Mouse (Mus musculus) heart, postnatal 14 days (tissue): ENCODE results near the gene Atg3. TPM values are rescaled to one million over a fixed set of nuclear protein-coding genes. Genes with fewer than 3 reads are reported as not detected.

Experiments used
- DNase-seq, 2 experiments: peaks; one replicate each; pipeline ENCODE4 v3.0.0; 2021 to 2022
- intact Hi-C: fragments of 180-260 bp; cut with DNase I; formaldehyde crosslinking; loops from one replicate; pipeline ENCODE4 v1.15.1; 2025
- total RNA-seq, 2 experiments: library from RNA; stranded (reverse); gene quantifications; 2 replicates each; pipeline ENCODE4 v1.2.3; 2021

Atg3 gene
- total RNA-seq, 2 experiments from 2014 or later, result 19.3 to 22.5 TPM

DNA sequence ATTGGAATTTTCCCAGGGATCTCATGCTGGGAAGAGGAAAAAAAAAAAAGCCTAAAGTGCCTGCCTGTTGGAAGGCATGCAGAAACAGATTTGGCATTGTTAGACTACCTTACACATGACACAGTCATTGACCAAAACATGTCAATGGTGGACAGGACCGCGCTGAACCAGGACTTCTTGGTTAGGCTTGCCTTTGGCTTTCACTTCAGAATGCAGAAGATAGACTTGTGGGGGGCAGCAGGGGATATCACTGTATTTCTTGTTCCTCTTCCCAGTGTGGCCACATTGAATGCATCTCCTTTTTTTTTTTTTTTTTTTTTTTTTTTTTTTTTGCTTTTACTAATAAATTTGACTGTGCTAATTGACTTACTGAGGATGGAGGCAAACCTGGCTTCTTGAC is 42.8 kb downstream of the Atg3 start:
- intact Hi-C loops, result no loop called here
- no peak for DNase-seq

DNA sequence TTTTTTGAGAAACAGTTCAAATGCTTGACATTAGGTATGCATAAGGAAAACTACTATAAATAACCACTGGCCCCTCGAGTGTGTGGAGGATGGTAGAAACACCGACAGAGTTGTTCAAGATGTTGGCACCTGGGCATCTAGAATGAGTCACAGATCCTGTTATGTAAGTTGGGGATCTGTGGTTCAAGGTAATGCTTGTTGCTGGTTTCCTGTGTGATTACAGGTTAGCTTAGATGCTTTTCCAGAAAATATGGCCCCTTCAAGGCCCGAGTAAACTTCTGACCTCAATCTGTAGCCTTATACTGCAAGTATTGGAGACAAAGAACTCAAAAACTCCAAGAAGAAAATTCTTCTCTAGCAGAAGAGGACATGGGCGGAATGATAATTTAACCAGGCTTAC is 45.9 kb downstream of the Atg3 start:
- intact Hi-C loops, result no loop called here

DNA sequence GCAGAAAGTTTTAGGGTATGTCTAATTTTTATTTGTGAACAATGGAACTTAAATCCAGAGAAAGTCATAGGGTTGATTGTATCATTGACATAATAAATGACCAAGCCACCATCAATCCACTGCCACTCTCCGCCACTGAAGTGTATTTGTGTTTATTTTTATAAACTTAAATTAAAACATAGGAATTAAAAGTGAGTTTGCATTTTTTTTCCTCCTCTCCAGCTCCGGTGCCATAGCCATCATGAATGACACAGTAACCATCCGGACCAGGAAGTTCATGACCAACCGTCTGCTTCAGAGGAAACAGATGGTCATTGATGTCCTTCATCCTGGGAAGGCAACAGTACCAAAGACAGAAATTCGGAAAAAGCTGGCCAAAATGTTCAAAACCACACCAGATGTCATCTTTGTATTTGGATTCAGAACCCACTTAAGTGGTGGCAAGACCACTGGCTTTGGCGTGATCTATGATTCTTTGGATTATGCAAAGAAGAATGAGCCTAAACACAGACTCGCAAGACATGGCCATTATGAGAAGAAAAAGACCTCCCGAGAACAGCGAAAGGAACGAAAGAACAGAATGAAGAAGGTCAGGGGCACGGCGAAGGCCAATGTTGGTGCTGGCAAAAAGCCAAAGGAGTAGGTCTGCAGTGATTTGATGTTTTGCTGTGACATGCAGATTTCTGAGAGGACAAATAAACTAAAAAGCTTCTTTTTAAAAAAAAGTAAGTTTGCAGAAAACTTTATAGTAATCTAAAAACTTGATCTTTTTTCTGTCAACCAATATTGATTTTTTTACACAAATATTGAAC is 46.5 kb downstream of the Atg3 start:
- DNase-seq, result no peak
- intact Hi-C loops, result no loop called here

More for the DNA sequence above, 45.9 kb downstream of the Atg3 start:
- no peak for DNase-seq

DNA sequence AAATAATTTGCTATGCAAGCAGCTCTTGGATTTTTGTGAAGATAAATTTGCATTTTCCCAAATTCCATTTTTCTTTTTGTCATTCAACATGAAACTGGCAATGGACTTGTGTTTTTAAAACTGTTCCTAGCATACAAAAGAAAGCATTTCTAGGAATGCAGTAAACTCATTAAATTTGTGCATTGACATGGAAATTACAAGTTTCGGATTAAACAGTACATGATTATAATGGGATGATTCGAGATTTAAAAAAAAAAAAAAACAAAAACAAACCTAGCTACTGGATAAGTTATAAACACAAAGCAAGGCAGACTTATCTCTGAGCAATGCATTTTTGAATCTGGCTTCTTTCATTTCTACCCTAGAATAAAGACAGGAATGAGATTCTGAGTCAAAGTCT is 63.4 kb downstream of the Atg3 start:
- DNase-seq, result no peak
- intact Hi-C loops, result no loop called here

DNA sequence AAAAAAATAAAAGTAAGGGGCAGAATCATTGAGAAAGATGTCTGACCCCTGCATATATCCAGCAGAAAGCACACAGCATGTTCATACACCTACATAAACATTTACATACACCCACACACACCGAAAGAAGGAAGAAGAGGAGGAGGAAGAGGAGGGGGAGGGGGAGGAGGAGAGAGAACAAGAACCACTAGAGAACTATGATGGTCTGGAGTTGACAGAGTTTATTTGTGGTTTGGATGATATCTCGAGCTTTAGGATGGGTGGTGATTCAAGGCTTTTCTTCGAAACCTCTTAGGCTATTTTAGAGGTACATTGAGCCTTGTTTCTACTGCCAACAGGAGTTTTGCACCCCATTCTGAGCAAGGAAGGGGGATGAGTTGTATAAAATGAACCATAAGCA is 64.2 kb downstream of the Atg3 start:
- intact Hi-C loops, result no loop called here
- no peak for DNase-seq

DNA sequence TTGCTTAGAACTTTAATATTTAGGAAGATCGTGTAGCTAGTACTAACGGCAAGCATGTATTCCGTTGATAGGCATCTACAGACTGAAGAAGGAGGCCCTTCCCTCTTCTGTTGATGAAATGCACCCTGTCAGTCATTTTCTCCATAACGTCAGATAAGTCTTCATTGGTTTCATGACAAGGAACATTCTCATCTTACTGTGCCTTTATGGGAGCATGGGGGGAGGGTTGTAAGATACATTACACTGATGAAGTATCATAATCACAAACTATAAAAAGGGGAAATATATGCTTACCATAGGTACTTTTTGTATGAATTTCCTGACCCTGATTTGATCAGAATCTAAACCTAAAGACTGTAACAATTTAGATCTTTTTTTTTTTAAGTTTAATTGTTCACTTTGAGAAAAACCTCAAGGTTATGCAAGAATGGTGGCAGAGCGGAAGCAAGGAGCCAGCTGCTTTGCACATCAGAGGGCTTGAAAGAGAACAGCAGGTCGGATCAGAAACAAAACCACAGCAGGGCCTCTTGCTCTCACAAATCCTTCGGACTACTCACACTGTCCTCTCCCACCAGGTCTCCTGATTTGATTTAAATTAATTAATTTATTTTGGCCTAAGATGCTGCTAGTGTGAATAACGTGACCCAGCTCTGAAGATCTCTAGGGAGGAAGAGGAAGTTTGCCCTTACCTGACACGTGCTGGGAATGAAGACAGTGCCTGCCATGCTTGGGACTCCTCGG is 65.2 kb downstream of the Atg3 start, which contains the start of gene Btla:
Gene Btla, plus strand, starts transcription at position 668 of the 741 bp plus-strand sequence.
- DNase-seq, result no peak

DNA sequence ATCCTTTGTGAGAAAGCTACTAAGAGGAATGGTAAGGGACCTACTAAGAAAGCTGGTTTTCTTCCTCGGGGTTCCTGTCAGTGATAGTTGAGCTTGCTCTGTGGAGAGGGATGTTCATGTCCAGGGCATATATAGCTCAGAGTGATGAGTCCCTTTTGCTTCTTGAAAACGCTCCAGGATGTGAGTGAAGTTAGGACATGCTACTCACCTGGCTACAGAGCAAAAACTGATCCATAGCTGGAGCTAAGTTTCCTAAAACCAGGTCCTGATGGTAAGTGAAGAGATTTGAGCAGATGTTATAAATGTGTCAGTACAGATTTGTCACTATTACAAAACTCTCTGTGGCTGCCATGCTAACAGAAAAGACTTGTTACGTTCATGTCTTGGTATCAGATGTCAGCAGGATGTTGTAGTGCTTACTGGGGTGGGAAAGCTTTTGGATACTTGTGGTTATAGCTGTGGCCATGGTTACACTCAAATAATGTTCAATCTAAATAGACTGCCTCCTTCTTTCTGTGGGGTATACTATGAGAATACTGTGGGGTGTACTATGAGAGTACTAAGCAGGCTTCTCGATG is 65.9 kb downstream of the Atg3 start:
- DNase-seq, result no peak
- intact Hi-C loops, result no loop called here

More for the DNA sequence above, 65.2 kb downstream of the Atg3 start, which contains the start of gene Btla:
- intact Hi-C loops, result no loop called here

DNA sequence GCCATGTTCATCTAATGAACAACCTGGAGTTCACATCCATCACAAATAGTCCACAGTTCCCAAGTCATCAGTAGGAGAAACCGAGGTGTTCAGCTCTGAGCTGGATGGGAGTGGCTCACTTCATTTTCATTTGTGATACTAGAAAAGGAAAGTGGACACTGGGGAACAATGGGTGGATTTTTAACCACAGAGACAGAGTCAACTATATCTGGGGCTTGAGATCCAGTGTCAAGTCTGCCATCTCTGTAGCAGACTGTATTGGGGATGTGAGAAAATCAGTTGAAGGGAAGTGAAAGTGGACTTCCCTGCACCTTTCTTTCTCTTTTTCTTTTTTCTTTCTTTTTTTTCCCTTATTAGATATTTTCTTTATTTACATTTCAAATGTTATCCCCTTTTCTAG is 68.4 kb downstream of the Atg3 start:
- intact Hi-C loops, result no loop called here
- no peak for DNase-seq

DNA sequence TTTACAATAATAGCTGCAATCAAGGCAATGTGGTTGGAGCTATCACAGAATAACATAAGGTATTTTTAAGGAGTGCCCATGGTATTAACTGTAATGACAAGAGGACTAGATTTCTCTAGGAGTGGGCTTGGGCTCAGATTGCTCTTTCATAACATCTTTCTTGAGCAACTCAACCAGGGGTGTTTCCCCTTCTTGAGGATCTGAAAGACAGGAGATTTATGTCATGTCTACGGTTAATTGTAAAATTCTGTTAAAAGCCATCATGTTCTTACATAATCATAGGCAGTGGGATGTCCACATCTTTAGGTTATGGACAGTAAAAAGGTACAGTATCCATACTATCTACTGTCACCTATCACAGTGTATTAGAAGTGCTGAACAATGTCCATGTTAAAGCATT is 72.7 kb downstream of the Atg3 start:
- no peak for DNase-seq
- intact Hi-C loops, result no loop called here

DNA sequence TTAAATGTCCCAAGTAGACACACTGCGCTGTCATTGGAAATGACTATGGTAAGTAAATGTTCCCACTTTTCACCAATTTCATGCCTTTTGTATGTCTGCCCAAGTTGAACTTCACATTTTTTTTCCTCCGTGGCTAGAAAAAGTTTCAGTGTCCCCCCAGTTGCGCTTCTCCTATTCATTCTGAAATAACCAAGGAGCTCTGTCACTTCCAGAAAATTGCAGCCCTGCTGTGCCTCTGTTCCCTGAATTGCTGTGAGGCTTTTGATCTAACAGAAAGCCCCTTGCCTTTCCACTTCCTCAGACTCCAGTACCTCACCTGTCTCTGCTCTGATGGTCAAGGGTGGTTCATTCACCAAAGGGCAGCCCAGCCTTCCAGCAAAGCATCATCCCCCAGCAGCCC is 74.4 kb downstream of the Atg3 start:
- intact Hi-C loops, result no loop called here
- no peak for DNase-seq

Other genes starting within 250 kb of the Atg3 start
- gene Cd200r3, start 215.1 kb upstream of the Atg3 start, total RNA-seq, result under 1 TPM in 1 of 2 experiments, not detected in 1; 0.22 TPM
- gene Ccdc80, start 65.4 kb upstream of the Atg3 start, total RNA-seq, result 100 to 1,000 TPM in 1 of 2 experiments, 10 to 100 TPM in 1; 95.7 to 117 TPM
- gene Slc35a5, start 79 bp upstream of the Atg3 start, total RNA-seq, result 10 to 100 TPM; 12.2 to 14.1 TPM
- gene Btla, start 65.5 kb downstream of the Atg3 start, total RNA-seq, result under 1 TPM; 0.12 to 0.51 TPM